In the genomic region with DNA sequence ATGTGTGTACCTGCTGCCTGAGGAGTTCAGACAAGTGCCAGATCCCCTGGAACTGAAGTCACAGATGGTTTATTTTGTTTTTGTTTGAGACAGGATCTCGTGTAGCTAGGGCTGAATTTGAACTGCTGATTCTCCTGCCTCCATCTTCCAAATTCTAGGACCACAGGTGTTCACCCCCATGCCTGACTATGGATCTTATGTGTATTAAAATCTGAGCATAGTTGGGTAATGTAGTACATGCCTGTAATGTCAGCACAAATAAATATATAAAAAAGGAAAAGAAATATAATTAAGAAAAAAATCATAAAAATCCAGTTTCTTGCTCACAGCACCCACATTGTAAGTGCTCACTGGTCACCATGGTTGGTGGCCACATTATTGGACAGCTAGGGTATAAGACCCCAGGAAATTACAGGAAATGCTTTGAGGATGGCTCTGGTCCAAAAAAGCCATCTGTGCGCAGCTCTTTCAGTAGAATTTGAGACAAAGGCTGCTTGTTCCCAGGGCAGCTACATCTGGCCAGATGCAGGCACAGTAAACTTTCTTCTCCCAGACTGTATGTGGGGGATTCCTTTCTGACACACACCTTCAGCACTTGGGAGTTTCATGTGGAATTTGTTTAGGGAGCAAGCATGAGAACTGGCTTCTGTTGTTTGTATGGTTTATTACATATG, we compare ENCODE assay signal across 12 mouse cellular contexts. TPM values are rescaled to one million over a fixed set of nuclear protein-coding genes. Genes with fewer than 3 reads are reported as not detected.
DNase-seq lines count a peak whose midpoint lies in the region; ATAC-seq and TF ChIP-seq lines count a peak whose summit lies in the region.
"Had no signal": no experiment of that assay in that cellular context is flagged by ENCODE, and none has a peak within 500 bp of the region (broad histone marks: within the 10 kb centered on the region; RNA-seq: fewer than 3 reads in every experiment).

No protein-coding gene starts in this region.

- H3K27me3 ChIP-seq in forebrain, postnatal 0 days (ENCODE audit: insufficient read depth, low read length) = no peaks in the 10 kb centered on the region
- H3K27me3 ChIP-seq in forebrain, embryonic 16.5 days (replicated peaks; ENCODE audit: control insufficient read depth, insufficient read depth, low read length) = no peaks in the 10 kb centered on the region
- H3K27me3 ChIP-seq in lung, embryonic 15.5 days = no peaks in the 10 kb centered on the region
- H3K27me3 ChIP-seq in heart, embryonic 13.5 days (replicated peaks) = no peaks in the 10 kb centered on the region

- H3K4me2 ChIP-seq in forebrain, postnatal 0 days (ENCODE audit: low read depth) = no peak overlapping the region
- H3K4me2 ChIP-seq in forebrain, embryonic 16.5 days (ENCODE audit: low read length) = no peak overlapping the region
- H3K4me2 ChIP-seq in lung, embryonic 15.5 days = no peak overlapping the region
- H3K4me2 ChIP-seq in heart, embryonic 13.5 days = no peak overlapping the region

- no peak overlapping the region for H3K9ac ChIP-seq in forebrain, postnatal 0 days
- no peak overlapping the region for H3K9ac ChIP-seq in forebrain, embryonic 16.5 days (replicated peaks; ENCODE audit: low read depth, low read length)
- no peak overlapping the region for H3K9ac ChIP-seq in lung, embryonic 15.5 days
- H3K9ac ChIP-seq in heart, embryonic 13.5 days = no peak overlapping the region

- H3K79me2 ChIP-seq in macrophage (ENCODE audit: inconsistent target) = peaks cover 10% of the 10 kb centered on the region; the same call in 1 of the 2 replicates

- H3K36me3 ChIP-seq in forebrain, postnatal 0 days (ENCODE audit: insufficient read depth) = no peaks in the 10 kb centered on the region
- H3K36me3 ChIP-seq in forebrain, embryonic 16.5 days (ENCODE audit: control insufficient read depth, insufficient read depth) = no peaks in the 10 kb centered on the region
- H3K36me3 ChIP-seq in lung, embryonic 15.5 days = no peaks in the 10 kb centered on the region
- H3K36me3 ChIP-seq in heart, embryonic 13.5 days = no peaks in the 10 kb centered on the region
- H3K36me3 ChIP-seq in macrophage (ENCODE audit: inconsistent target) = no peaks in the 10 kb centered on the region

- H3K4me1 ChIP-seq in forebrain, postnatal 0 days (ENCODE audit: insufficient read depth) = no peaks in the 10 kb centered on the region
- no peaks in the 10 kb centered on the region; the same call in 1 of the 2 replicates for H3K4me1 ChIP-seq in forebrain, embryonic 16.5 days (replicated peaks; ENCODE audit: control insufficient read depth, insufficient read depth, low read length)
- H3K4me1 ChIP-seq in lung, embryonic 15.5 days = peaks cover 19% of the 10 kb centered on the region
- peaks cover 3% of the 10 kb centered on the region; the same call in 1 of the 2 replicates for H3K4me1 ChIP-seq in lung, adult 2 months (ENCODE audit: control insufficient read depth, insufficient read depth, low read length)
- H3K4me1 ChIP-seq in heart, embryonic 13.5 days = peaks cover 21% of the 10 kb centered on the region

- no peak overlapping the region for H3K4me3 ChIP-seq in forebrain, postnatal 0 days (ENCODE audit: low read depth, low read length)
- H3K4me3 ChIP-seq in forebrain, embryonic 16.5 days (replicated peaks; ENCODE audit: low read length) = no peak overlapping the region
- no peak overlapping the region for H3K4me3 ChIP-seq in lung, embryonic 15.5 days
- H3K4me3 ChIP-seq in lung, adult 2 months (replicated peaks; ENCODE audit: extremely low read depth, low read depth, low read length) = no peak overlapping the region
- H3K4me3 ChIP-seq in heart, embryonic 13.5 days = no peak overlapping the region
- peak overlapping the region; percentile 48 for H3K4me3 ChIP-seq in macrophage (ENCODE audit: inconsistent target)

- no peak for TF ChIP-seq CTCF in forebrain, postnatal 0 days (IDR thresholded peaks at IDR 0.05; ENCODE audit: low read depth)
- no peak for TF ChIP-seq CTCF in lung, adult 2 months (IDR thresholded peaks at IDR 0.05; ENCODE audit: insufficient read depth, low read length)

- 0 out of 2 replicates have a peak, but pooled peaks cover 3% of the 10 kb centered on the region for H3K9me3 ChIP-seq in forebrain, postnatal 0 days (ENCODE audit: low read length)
- no peaks in the 10 kb centered on the region for H3K9me3 ChIP-seq in forebrain, embryonic 16.5 days (ENCODE audit: control insufficient read depth, low read length)
- no peaks in the 10 kb centered on the region for H3K9me3 ChIP-seq in lung, embryonic 15.5 days
- H3K9me3 ChIP-seq in heart, embryonic 13.5 days = peaks cover 6% of the 10 kb centered on the region

- no peak for TF ChIP-seq POLR2A in lung, adult 2 months (IDR thresholded peaks at IDR 0.05; ENCODE audit: borderline replicate concordance, extremely low read depth, low read depth, low read length)

- DNase-seq in forebrain, postnatal 0 days = peak; percentile 47
- no peak for DNase-seq in lung, adult 2 months
- no peak for DNase-seq in thymus, postnatal 36 days
- no peak for DNase-seq in spleen, postnatal 4 days (ENCODE audit: low spot score in 2 of 2)
- DNase-seq: cerebellum, postnatal 36 days; right cerebral cortex, postnatal 25 days had no signal

- 36% methylated on average over 2 of the region's 2 CpGs for WGBS in forebrain, postnatal 0 days
- 56% methylated on average over 2 of the region's 2 CpGs for WGBS in forebrain, embryonic 16.5 days
- 27% methylated on average over 2 of the region's 2 CpGs for WGBS in lung, embryonic 15.5 days
- WGBS in lung, adult 2 months = 44% methylated on average over 2 of the region's 2 CpGs
- WGBS in heart, embryonic 13.5 days = 44% methylated on average over 2 of the region's 2 CpGs
- WGBS in macrophage (ENCODE audit: missing documents) = 47% methylated on average over 2 of the region's 2 CpGs

- no peak for ATAC-seq in forebrain, postnatal 0 days
- no peak for ATAC-seq in forebrain, embryonic 16.5 days
- peak; percentile 55; the same call in 1 of the 2 replicates for ATAC-seq in lung, embryonic 15.5 days (ENCODE audit: borderline replicate concordance, extremely low read depth, low FRiP score, low TSS enrichment)
- ATAC-seq in heart, embryonic 13.5 days (ENCODE audit: extremely low read depth, insufficient number of reproducible peaks, low FRiP score, low TSS enrichment) = no peak
- ATAC-seq: midbrain, embryonic 16.5 days had no signal

- no peak overlapping the region for H3K27ac ChIP-seq in forebrain, postnatal 0 days (ENCODE audit: low read depth, low read length)
- H3K27ac ChIP-seq in forebrain, embryonic 16.5 days (ENCODE audit: low read length) = no peak overlapping the region
- peak overlapping the region; percentile 70 for H3K27ac ChIP-seq in lung, embryonic 15.5 days
- H3K27ac ChIP-seq in heart, embryonic 13.5 days (replicated peaks) = peak overlapping the region; percentile 73
- peak overlapping the region; percentile 93 for H3K27ac ChIP-seq in macrophage

RNA-seq across cellular contexts. Expression of a gene that starts 16.8 kb away (rescaled TPM):
- not detected in 2 replicates for total RNA-seq in forebrain, postnatal 0 days (2014; rRNA removed)
- not detected in 2 replicates for polyA plus RNA-seq in forebrain, postnatal 0 days (2015; fragmentation: Nextera tagmentation; extraction: Ambion mirVana)
- polyA plus RNA-seq in forebrain, embryonic 16.5 days (2015; fragmentation: Nextera tagmentation; extraction: Ambion mirVana) = not detected in 2 replicates
- polyA plus RNA-seq in lung, embryonic 15.5 days (2015; fragmentation: Nextera tagmentation; extraction: Ambion mirVana) = 0.21 TPM in 1 of 2 replicates, not detected in the other
- polyA plus RNA-seq in lung, adult 2 months (2012; rRNA removed) = not detected in 2 replicates
- not detected in 2 replicates for polyA plus RNA-seq in heart, embryonic 13.5 days (2015; fragmentation: Nextera tagmentation; extraction: Ambion mirVana)
- not detected for total RNA-seq in macrophage (2018; cell fraction: chromatin; rRNA removed)
- not detected for total RNA-seq in macrophage (2018; cell fraction: cytosol; rRNA removed)
- not detected for total RNA-seq in macrophage (2018; cell fraction: nucleus; rRNA removed)
- polyA plus RNA-seq in macrophage (2018) = not detected in 3 replicates
- total RNA-seq: gastrocnemius, postnatal 4 days had no signal
- polyA plus RNA-seq: midbrain, embryonic 16.5 days had no signal

RNA-seq across cellular contexts. Expression of a gene that starts 25.4 kb away (rescaled TPM):
- 238 and 277 TPM in 2 replicates for total RNA-seq in forebrain, postnatal 0 days (2014; rRNA removed)
- polyA plus RNA-seq in forebrain, postnatal 0 days (2015; fragmentation: Nextera tagmentation; extraction: Ambion mirVana) = 157 and 215 TPM in 2 replicates
- 505 and 535 TPM in 2 replicates for polyA plus RNA-seq in forebrain, embryonic 16.5 days (2015; fragmentation: Nextera tagmentation; extraction: Ambion mirVana)
- 216 and 218 TPM in 2 replicates for polyA plus RNA-seq in lung, embryonic 15.5 days (2015; fragmentation: Nextera tagmentation; extraction: Ambion mirVana)
- 74.0 and 101 TPM in 2 replicates for polyA plus RNA-seq in lung, adult 2 months (2012; rRNA removed)
- polyA plus RNA-seq in heart, embryonic 13.5 days (2015; fragmentation: Nextera tagmentation; extraction: Ambion mirVana) = 145 and 149 TPM in 2 replicates
- 1,000 to 10,000 TPM in 14 of 26 experiments, 100 to 1,000 TPM in 12; 636 to 1,823 (median 1,003) TPM for total RNA-seq in macrophage (2018; cell fraction: chromatin; rRNA removed)
- 100 to 1,000 TPM in 6 of 26 experiments, 10 to 100 TPM in 20; 29.6 to 153 (median 74.1) TPM for total RNA-seq in macrophage (2018; cell fraction: cytosol; rRNA removed)
- total RNA-seq in macrophage (2018; cell fraction: nucleus; rRNA removed) = 1,000 to 10,000 TPM in 6 of 26 experiments, 100 to 1,000 TPM in 20; 489 to 1,465 (median 803) TPM
- 75.5 to 113 TPM (median 94.4 TPM) in 3 replicates for polyA plus RNA-seq in macrophage (2018)

RNA-seq across cellular contexts. Expression of a gene that starts 59.6 kb away (rescaled TPM):
- 61.1 and 72.6 TPM in 2 replicates for total RNA-seq in forebrain, postnatal 0 days (2014; rRNA removed)
- polyA plus RNA-seq in forebrain, postnatal 0 days (2015; fragmentation: Nextera tagmentation; extraction: Ambion mirVana) = 4.3 and 5.5 TPM in 2 replicates
- 6.2 and 6.4 TPM in 2 replicates for polyA plus RNA-seq in forebrain, embryonic 16.5 days (2015; fragmentation: Nextera tagmentation; extraction: Ambion mirVana)
- polyA plus RNA-seq in lung, embryonic 15.5 days (2015; fragmentation: Nextera tagmentation; extraction: Ambion mirVana) = 5.3 and 6.3 TPM in 2 replicates
- polyA plus RNA-seq in lung, adult 2 months (2012; rRNA removed) = 11.2 and 14.9 TPM in 2 replicates
- 4.6 and 5.3 TPM in 2 replicates for polyA plus RNA-seq in heart, embryonic 13.5 days (2015; fragmentation: Nextera tagmentation; extraction: Ambion mirVana)
- total RNA-seq in macrophage (2018; cell fraction: chromatin; rRNA removed) = 100 to 1,000 TPM; 105 to 254 (median 159) TPM
- total RNA-seq in macrophage (2018; cell fraction: cytosol; rRNA removed) = 10 to 100 TPM; 16.7 to 37.3 (median 25.6) TPM
- 100 to 1,000 TPM in 6 of 26 experiments, 10 to 100 TPM in 20; 48.3 to 148 (median 83.6) TPM for total RNA-seq in macrophage (2018; cell fraction: nucleus; rRNA removed)
- polyA plus RNA-seq in macrophage (2018) = 11.9 to 15.5 TPM (median 12.5 TPM) in 3 replicates

Comparison
In these comparisons a context has a peak if more than half of its experiments do, and no peak if none do; other contexts are left out.
1. H3K27ac ChIP-seq: peak in lung, embryonic 15.5 days (single experiment), heart, embryonic 13.5 days (single experiment) and macrophage (single experiment); none in forebrain, postnatal 0 days (single experiment) and forebrain, embryonic 16.5 days (single experiment).